Comparison of ENCODE assay signal across 22 mouse cellular contexts in genomic region chr16:6853796-6854195, GRCm38 (mm10).
A peak's percentile ranks its signal among the peaks of the same experiment; 100 is the strongest.
DNase-seq lines count a peak whose midpoint lies in the region; TF ChIP-seq lines count a peak whose summit lies in the region.
"Had no signal": no experiment of that assay in that cellular context is flagged by ENCODE, and none has a peak within 500 bp of the region (broad histone marks: within the 10 kb centered on the region; RNA-seq: fewer than 3 reads in every experiment).

No protein-coding gene starts in this region.

- no peak for TF ChIP-seq CTCF in cerebellum, adult 2 months (IDR thresholded peaks at IDR 0.05; ENCODE audit: borderline replicate concordance, insufficient read depth, low read depth, low read length)

- no peak overlapping the region for H3K4me3 ChIP-seq in ES-E14 (ENCODE audit: insufficient read depth in 1 of 2, low read depth in 1 of 2, low read length in 2 of 2, poor library complexity in 1 of 2, severe bottlenecking in 1 of 2)
- no peak overlapping the region for H3K4me3 ChIP-seq in cerebellum, adult 2 months (replicated peaks; ENCODE audit: insufficient read depth, low read depth, low read length)
- H3K4me3 ChIP-seq: embryonic facial prominence, embryonic 13.5 days; embryonic facial prominence, embryonic 15.5 days; erythroblast, embryonic 14.5 days; forebrain, embryonic 10.5 days; forebrain, embryonic 12.5 days had no signal

- in situ Hi-C loops in ES-E14 (cut with MboI; ENCODE audit: low sequenced_read_pairs in 2 of 2, unreplicated experiment in 2 of 2), result no loop called here

- H3K27ac ChIP-seq in ES-E14 (ENCODE audit: insufficient read depth, low read depth, low read length, poor library complexity, severe bottlenecking), result no peak overlapping the region
- H3K27ac ChIP-seq in cerebellum, adult 2 months (ENCODE audit: insufficient read depth, low read length), result no peak overlapping the region
- H3K27ac ChIP-seq: embryonic facial prominence, embryonic 13.5 days; embryonic facial prominence, embryonic 15.5 days; forebrain, embryonic 10.5 days; forebrain, embryonic 12.5 days had no signal

- DNase-seq in layer of hippocampus, adult 9-11 months, result peak; percentile 9
- DNase-seq in layer of hippocampus, adult 9-10 months (ENCODE audit: low spot score), result no peak
- DNase-seq in ES-E14 (ENCODE audit: low read depth, low spot score) (peak; percentile 13), R1 (ENCODE audit: low read depth, low spot score) (peak; percentile 75)
- no peak for DNase-seq in cerebellum, adult 2 months
- no peak for DNase-seq in urinary bladder, adult 18-20 months (ENCODE audit: low spot score in 2 of 2)
- DNase-seq in lung, adult 18-20 months, result no peak
- DNase-seq: adrenal gland, adult 8-10 months; adrenal gland, postnatal 14 days; adrenal gland, postnatal 36 days; cerebellum, adult 11-12 months; cerebellum, adult 8-10 months; cerebellum, adult 9-11 months; cerebellum, postnatal 14 days; cerebellum, postnatal 36 days; embryo, embryonic 11 days had no signal

- peaks cover 3 to 6% of the 10 kb centered on the region in 2 experiments; a peak in 3 of 4 replicates for H3K4me1 ChIP-seq in ES-E14 (ENCODE audit: control insufficient read depth in 2 of 2, insufficient read depth in 2 of 2, low read length in 2 of 2, poor library complexity in 1 of 2)
- peaks cover 3% of the 10 kb centered on the region; the same call in 1 of the 2 replicates for H3K4me1 ChIP-seq in cerebellum, adult 2 months (ENCODE audit: control insufficient read depth, insufficient read depth, low read length)
- H3K4me1 ChIP-seq: embryonic facial prominence, embryonic 13.5 days; embryonic facial prominence, embryonic 15.5 days had no signal

- WGBS in cerebellum, adult 2 months, result 66% methylated on average over 2 of the region's 2 CpGs

- no peaks in the 10 kb centered on the region for H3K36me3 ChIP-seq in ES-E14 (ENCODE audit: control insufficient read depth, insufficient read depth, low read length, poor library complexity, severe bottlenecking)
- H3K36me3 ChIP-seq: embryonic facial prominence, embryonic 13.5 days; embryonic facial prominence, embryonic 15.5 days; forebrain, embryonic 10.5 days; forebrain, embryonic 12.5 days had no signal

- no peak overlapping the region for H3K9ac ChIP-seq in ES-E14 (ENCODE audit: insufficient read depth, low read depth, low read length, poor library complexity, severe bottlenecking)
- H3K9ac ChIP-seq: embryonic facial prominence, embryonic 13.5 days; embryonic facial prominence, embryonic 15.5 days; forebrain, embryonic 12.5 days had no signal

- TF ChIP-seq POLR2A in cerebellum, adult 2 months (IDR thresholded peaks at IDR 0.05; ENCODE audit: borderline replicate concordance, insufficient read depth, low read length), result no peak

- no peaks in the 10 kb centered on the region for H3K9me3 ChIP-seq in ES-E14 (ENCODE audit: control insufficient read depth, insufficient read depth, low read depth, low read length)
- H3K9me3 ChIP-seq: embryonic facial prominence, embryonic 13.5 days; embryonic facial prominence, embryonic 15.5 days; forebrain, embryonic 10.5 days; forebrain, embryonic 12.5 days had no signal

- no peaks in the 10 kb centered on the region for H3K27me3 ChIP-seq in cerebellum, adult 2 months (ENCODE audit: control insufficient read depth, insufficient read depth, low read length)
- H3K27me3 ChIP-seq: embryonic facial prominence, embryonic 13.5 days; embryonic facial prominence, embryonic 15.5 days; Patski had no signal

TF ChIP-seq in ES-E14, 5 proteins besides CTCF, POLR2A, EP300 and RAD21:
- TF ChIP-seq ZC3H11A (IDR thresholded peaks at IDR 0.05; ENCODE audit: borderline replicate concordance, low read depth, low read length), result no peak
- TF ChIP-seq HCFC1 (IDR thresholded peaks at IDR 0.05; ENCODE audit: borderline replicate concordance, insufficient read depth, low read length), result no peak
- no peak for TF ChIP-seq ZNF384 (IDR thresholded peaks at IDR 0.05; ENCODE audit: low read depth, low read length)
- TF ChIP-seq MAFK (IDR thresholded peaks at IDR 0.05; ENCODE audit: insufficient read depth, low read depth, low read length), result no peak
- TF ChIP-seq CHD2 (IDR thresholded peaks at IDR 0.05; ENCODE audit: low read depth, low read length), result no peak

Comparison
In these comparisons a context has a peak if more than half of its experiments do, and no peak if none do; other contexts are left out.
1. DNase-seq: peak in layer of hippocampus, adult 9-11 months (single experiment), ES-E14 (single experiment) and R1 (single experiment); none in layer of hippocampus, adult 9-10 months (single experiment), cerebellum, adult 2 months (0 of 2), urinary bladder, adult 18-20 months (0 of 2) and lung, adult 18-20 months (0 of 2).